Mouse (Mus musculus): ENCODE results near the gene Dlgap4.

Dlgap4 gene

DNA sequence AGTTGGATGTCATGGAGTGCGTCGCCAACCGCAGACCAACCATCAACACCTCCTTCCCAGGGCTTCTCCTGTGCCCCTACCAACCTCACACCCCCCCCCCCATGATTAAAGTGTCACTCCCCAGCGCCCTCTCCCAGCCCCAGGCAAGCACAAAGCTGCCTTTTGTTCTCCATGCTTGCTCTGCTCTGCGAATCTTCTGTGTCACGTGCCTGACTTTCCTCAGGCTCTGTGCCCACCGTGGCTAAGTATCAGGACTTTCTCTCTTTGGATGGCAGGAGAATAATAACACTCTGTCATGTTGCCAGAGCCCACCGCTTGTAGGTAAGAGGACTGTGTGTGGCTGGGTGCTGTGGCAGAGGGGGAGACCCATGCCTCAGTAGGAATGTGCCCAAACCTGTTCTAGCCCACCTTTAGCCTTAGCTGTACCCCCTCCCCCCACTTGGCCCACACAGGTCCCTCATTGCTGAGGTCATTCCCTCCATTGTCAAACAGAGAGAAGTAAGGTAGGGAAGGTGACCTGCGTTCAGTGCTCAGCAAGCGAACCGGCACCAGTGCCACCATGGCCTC is 79.8 kb downstream of the Dlgap4 start:
- no peak for DNase-seq (ENCODE audit: extremely low read depth, insufficient read length, low spot score)

GRCm38 (mm10) chr2:156697261-156697660 is 83.8 kb downstream of the Dlgap4 start:
- no peak for DNase-seq (ENCODE audit: extremely low read depth, insufficient read length, low spot score)

DNA sequence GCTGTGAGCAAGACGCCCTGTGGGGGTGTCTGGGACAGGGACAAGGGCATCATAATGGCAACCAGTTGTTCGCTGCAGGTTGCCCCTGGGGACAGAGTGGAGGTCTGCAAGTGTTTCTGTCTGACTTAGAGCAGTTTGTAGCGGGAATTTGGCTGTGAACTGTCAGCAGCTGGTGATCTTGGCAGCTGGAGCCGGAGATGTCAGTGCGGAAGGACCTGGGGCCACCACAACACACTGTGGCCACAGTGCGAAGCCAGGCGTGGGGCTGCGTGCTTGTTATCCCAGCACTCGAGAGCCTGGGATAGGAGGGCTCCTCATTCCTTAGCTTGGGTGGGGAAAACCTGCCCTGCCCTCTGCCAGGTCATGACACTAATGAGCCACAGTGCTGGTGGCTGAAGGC is 84.7 kb downstream of the Dlgap4 start:
- no peak for DNase-seq (ENCODE audit: extremely low read depth, insufficient read length, low spot score)

DNA sequence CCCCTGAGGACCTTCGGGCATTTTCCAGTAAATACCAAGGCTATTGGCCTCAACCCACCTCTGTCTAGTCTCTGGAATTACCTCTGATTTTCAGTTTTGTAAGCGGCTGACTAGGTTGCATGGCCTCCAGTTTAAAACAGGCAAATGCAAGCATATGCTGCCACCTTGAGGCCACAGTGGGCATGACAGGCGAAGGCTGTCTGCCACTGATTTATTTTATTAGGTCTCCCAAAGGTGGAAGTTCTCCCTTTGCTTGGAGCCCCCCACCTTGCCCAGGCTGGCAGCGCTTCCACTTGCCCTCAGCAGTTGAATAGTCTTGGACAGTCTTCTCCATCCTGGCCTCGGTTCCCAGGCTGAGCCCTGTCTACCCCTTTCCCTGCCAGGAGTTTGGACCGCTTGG is 92.0 kb downstream of the Dlgap4 start:
- no peak for DNase-seq (ENCODE audit: extremely low read depth, insufficient read length, low spot score)

DNA sequence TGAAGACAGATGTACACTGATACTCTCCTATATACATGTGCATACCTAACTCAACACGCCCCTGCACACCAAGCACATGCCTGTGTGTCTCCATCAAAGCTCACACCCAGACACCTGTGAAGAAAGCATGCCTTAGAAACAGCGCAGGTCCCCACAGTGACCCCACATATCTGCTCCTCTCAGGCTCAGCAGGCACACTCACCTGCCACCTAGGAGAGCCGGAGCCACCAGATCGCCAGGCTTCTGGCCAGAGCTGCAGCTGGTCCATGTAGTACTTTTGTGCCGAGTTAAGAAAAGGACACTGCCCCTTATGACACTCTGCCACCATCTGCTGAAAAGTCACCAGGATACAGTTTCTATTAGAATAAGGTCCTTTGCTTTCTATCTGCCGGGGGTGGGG is 103.2 kb downstream of the Dlgap4 start:
- no peak for DNase-seq (ENCODE audit: extremely low read depth, insufficient read length, low spot score)

DNA sequence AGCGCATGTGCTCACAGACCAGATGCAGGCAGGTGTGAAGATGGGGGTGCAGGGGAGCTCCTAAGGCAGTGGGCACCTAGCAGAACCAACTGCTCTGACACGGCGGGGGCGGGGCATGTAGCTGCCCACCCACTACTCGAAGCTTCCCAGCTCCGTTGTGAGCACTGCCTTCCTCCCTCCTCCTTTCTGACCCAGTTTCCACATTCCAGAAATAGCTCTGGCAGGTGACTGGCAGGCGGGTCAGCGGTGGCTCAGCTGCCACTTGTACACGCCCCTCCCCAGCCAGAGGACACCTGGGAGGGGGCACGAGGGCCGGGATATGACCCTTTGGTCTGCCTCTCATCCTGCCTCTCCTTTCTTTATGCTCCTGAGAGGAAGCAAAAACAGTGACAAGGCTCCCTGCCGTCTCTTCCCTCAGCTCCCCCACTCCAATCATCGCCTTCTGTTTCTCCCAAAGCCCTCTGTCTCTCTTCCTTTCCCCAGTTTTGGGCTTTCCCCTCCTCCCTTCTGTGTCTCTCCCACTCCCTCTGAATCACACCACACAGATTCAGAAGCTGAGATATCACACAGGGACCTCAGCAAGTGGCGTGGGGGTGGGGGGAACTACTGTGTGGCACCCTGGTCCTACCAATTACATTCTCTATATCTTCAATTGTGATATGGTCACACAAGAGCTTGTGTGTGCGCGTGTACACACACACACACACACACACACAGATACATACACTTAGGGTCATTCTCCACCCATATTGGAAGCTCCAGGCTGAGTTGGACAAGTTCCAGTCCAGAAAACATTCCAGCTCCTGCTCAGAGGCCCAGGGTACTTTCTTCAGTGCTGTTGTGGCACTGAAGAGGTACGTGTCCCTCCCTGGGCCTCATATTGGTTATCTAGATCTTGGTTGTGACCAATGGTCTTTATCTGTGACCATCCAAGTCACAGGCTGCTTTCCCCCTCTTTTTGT is 104.1 kb downstream of the Dlgap4 start:
- DNase-seq (ENCODE audit: extremely low read depth, insufficient read length, low spot score), result no peak

DNA sequence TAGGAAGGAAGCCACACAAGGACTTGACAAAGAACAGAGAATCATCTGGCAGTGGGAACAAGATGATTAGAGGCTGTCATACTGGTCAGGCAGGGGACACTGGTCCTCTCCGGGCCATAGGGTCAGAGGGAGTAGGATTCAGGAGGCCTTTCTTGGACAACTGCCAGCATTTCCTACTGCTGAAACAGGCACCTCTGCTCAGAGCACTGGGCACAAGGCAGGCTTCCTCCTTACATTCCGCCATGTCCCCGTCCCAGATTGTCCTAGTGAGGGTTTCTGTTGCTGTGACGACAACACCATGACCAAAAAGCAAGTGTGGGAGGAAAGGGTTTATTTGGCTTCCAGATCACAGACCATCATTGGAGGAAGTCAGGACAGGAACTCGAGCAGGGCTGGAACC is 105.3 kb downstream of the Dlgap4 start:
- DNase-seq (ENCODE audit: extremely low read depth, insufficient read length, low spot score), result no peak

DNA sequence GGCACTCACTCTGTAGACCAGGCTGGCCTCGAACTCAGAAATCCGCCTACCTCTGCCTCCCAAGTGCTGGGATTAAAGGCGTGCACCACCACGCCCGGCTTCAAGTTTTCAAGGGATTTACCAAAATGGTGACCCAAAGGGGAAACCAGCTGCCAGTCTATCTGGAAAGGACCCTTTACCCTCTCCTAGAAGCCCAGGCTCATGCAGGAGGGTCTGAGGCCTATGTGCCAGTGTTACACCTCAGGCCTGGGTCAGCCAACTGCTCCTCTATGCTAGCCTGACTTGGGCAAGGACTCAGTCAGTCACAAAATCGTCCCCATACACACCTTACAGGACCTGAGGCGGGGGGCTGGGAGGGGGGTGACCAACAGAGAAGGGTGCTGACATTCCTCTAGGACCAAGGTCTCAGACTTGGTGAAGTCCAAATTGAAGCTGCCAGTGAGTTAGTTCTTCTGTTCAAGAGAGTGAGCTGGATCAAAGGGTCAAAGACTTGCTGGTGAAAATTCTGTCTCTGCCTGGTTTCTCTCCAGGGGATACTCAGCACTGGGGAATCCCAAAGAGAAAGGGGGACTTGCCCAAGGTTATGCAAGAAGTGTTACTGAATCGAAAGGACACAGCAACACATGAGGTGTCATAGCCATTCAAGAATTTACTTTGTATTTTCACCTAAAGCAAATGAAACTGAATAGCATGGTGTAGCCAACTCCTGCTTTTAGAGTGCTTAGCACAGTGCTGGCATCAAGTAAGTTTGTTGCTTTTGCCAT is 106.2 kb downstream of the Dlgap4 start:
- DNase-seq (ENCODE audit: extremely low read depth, insufficient read length, low spot score), result no peak

GRCm38 (mm10) chr2:156720313-156720674 is 106.8 kb downstream of the Dlgap4 start:
- DNase-seq (ENCODE audit: extremely low read depth, insufficient read length, low spot score), result no peak

DNA sequence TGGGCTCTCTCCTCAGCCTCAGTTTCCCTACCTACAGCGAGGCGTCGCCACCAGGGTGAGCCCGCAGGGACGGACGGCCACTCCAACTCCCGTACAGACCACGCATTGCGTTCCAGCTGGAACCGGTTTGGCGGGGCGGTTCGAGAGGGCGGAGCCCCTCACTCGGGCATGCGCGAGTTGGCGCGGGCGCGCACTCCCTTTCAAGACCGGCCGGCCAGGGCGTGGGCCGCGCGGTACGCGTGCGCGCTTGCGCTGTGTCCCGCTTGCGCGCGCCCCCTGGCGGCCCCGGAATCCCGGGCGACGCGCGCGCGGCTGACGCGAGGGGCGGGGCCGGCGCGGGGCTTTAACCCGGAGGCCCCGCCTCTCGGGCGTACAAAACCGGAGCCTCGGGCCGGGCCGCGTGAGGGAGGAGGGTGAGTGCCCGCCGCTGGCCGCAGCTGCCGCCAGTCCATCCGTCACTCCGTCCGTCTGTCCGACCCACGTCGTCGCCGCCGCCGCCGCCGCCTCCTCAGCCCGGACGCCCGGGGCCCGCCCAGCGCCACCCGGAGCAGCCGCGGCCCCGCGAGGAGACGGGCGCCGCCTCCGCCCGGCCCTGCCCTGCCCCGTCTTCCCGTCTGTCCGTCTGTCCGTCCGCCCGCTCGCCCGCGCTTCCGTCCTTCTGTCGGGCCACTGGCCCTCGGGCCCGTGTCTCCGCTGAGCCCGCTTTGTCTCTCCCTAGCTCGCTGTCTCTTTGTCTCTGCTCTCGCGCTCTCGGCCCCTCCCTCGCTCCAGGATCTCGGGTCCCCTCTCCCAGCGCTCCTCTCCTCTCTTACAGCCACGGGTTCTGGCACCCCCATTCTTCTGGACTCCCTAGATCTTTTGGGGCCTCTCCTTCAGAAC is 107.4 kb downstream of the Dlgap4 start:
- peak; percentile 96 for DNase-seq (ENCODE audit: extremely low read depth, insufficient read length, low spot score)

- DNase-seq (ENCODE audit: extremely low read depth, insufficient read length, low spot score), result no peak
Observed at GRCm38 (mm10) chr2:156721554-156722070, 108.1 kb downstream of the Dlgap4 start.

GRCm38 (mm10) chr2:156722071-156722575 is 108.6 kb downstream of the Dlgap4 start:
- DNase-seq (ENCODE audit: extremely low read depth, insufficient read length, low spot score), result peak; percentile 75

GRCm38 (mm10) chr2:156722752-156723151 is 109.2 kb downstream of the Dlgap4 start:
- no peak for DNase-seq (ENCODE audit: extremely low read depth, insufficient read length, low spot score)

GRCm38 (mm10) chr2:156723899-156724523 is 110.5 kb downstream of the Dlgap4 start:
- no peak for DNase-seq (ENCODE audit: extremely low read depth, insufficient read length, low spot score)

- DNase-seq (ENCODE audit: extremely low read depth, insufficient read length, low spot score), result no peak
Observed at GRCm38 (mm10) chr2:156724871-156725270, 111.4 kb downstream of the Dlgap4 start.

DNA sequence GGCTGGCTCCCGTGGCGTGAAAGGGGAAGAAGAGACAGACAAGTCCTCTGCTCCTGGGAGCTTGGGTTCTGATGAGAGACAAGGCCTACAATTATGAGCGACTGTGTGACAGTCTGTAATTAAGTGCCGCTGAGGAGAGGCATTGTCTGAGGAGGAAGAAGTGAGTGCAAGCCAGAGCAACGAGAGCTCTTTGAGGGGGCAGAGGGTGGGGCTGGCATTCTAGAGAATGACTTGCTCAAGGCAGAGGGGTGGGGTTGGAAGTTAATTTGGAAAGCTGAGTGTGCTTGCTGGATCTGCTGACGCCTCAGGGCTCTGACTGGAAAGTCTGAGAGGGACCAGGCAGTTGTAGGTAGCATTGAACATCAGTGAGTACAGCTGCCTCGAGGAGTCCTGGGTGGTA is 112.8 kb downstream of the Dlgap4 start:
- no peak for DNase-seq (ENCODE audit: extremely low read depth, insufficient read length, low spot score)

GRCm38 (mm10) chr2:156726878-156727277 is 113.4 kb downstream of the Dlgap4 start:
- no peak for DNase-seq (ENCODE audit: extremely low read depth, insufficient read length, low spot score)

DNA sequence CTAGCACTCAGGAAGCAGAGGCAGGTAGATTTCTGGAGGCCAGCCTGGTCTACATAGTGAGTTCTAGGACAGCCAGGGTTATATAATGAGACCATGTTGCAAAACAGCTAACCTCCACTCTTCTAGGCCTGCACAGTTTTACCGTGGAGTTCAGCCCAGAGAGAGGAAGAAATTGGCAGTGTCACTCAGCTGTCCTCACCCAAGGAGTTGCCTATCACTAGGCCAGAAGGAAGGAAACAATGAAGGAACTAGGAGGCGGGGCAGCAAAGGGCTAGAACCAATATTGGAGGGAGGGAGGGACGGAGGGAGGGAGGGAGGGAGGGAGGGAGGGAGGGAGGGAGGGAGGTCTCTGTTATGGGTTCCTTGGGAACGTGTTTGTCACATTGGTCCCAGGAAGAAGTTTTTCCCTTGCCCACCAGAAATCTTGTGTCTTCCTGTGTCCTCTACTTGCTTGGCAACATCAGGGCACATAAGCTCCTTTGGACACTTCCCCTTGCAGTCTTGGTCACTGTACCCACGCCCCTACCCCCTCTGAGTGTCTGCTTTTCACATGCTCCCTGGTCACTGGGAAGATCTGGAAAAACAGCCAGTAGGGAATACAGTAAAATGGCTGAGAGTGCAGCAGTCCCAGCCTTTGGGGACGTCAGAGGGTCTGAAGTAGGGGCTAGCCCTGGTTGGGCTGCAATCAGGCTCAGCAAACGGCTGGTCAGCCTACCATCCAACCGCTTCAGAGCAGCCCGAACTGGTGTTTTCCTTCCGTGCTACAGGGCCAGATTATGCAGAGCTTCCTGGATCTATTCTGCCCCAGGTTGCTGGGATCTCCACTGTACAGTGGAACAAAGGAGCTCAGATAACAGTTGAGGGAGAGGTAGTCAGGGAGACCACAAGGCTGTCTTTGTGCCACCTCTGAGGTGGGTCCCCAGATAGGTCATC is 116.3 kb downstream of the Dlgap4 start:
- no peak for DNase-seq (ENCODE audit: extremely low read depth, insufficient read length, low spot score)

GRCm38 (mm10) chr2:156730501-156730921 is 117.0 kb downstream of the Dlgap4 start:
- no peak for DNase-seq (ENCODE audit: extremely low read depth, insufficient read length, low spot score)
